Mouse (Mus musculus) heart, adult 2 months (tissue): ENCODE data around the gene Mdk.

Source experiments
- CTCF ChIP-seq: fragments of 200-600 bp; IDR thresholded peaks from 2 replicates; pipeline ENCODE4 v1.8.1; 2022; ENCODE audit warnings: antibody characterized with exemption, mild to moderate bottlenecking, moderate library complexity
- EP300 ChIP-seq: fragments of 200-500 bp; IDR thresholded peaks from 2 replicates; pipeline ENCODE4 v1.6.1; 2011; ENCODE audit warnings: low read depth, low read length, control low read depth; ENCODE audit not compliant: insufficient read depth
- POLR2A ChIP-seq: fragments of 200-500 bp; IDR thresholded peaks from 2 replicates; pipeline ENCODE4 v1.6.1; 2011; ENCODE audit warnings: mild to moderate bottlenecking, low read depth, low read length, control low read depth; ENCODE audit not compliant: insufficient read depth

DNA sequence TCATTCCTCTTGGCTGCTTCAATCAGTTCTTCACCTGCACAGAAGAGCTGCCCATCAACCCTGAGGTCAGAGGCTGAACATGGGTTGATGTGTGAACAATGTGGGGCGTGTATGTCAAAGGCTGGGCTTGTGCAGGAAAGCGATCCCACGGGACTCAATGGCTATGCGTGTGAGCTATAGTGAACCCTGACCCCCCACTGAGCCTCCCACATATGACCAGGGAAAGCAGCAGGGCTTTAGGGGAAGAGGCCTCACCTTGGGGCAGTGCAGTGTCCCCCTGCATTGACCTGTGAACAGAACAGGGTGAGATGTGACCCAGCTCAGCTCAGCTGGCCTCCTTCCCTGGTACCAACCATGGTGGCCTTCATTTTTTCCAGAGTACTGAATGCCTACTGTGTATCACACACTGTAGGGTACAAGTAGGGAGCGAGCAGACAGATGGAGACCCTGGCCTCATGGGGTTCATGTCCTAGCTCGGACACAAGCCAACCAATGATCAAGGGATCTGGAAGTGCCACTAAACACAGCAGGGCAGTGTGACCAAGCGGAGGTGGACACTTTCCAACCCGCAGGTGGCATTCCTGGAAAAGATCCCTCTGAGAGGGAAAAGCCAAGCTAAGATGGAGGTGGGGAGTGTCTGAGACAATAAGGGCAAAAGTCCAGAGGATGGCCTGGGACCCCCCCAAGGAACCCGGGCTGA, 2.9 kb upstream of the Mdk start:
- TF ChIP-seq CTCF (no peak), POLR2A (no peak), EP300 (no peak)
